Comparison of ENCODE assay signal across 8 mouse cellular contexts in the genomic region with DNA sequence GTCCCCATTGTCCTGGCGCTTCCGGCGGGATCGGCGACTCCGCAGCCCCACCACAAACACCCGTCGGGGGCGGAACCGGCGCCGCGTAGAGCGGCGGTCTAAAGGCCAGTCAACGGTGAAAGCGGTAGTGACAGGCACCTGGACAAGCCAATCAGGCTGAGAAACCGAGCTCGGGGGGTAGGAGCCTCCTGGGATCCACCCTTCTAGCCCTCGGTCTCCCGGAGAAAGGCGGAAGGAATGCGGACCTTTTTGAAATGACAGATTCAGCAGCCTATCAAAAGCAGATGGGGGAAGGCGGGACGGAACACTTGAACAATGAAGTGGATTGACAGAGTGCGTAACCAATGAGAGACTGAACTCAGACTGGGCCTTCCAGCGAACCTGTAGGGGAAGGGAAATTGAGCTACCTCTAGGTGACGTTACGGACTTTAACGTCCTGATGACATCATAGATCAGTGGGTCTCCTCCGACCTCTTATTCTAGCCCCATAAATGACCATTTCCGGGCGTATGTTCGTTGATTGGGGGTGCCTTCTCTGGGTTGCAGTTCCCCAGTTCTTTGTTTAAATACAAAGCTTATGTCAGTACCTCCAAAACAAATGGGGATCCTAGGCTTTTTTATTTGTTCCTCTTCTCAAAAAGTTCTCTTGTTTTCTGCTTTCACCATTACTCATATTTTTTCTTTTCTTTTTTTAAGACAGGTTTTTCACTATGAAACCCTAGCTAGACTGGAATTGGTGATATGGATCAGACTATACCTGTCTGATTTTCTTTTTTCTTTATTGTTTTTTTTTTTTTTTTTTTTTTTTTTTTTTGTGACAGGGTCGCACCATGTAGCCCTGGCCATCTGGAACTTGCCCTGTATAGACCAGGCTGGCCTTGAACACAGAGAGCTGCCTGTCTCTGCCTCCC. TPM values are rescaled to one million over a fixed set of nuclear protein-coding genes. Genes with fewer than 3 reads are reported as not detected.
DNase-seq lines count a peak whose midpoint lies in the region; ATAC-seq and TF ChIP-seq lines count a peak whose summit lies in the region.

A gene (minus strand): TSS at position 276 of the 911 bp plus-strand sequence.

- H3K27ac ChIP-seq in gastrocnemius, adult 2 months: peak within 1 kb of the TSS; percentile 99
- peak within 1 kb of the TSS; percentile 100 for H3K27ac ChIP-seq in hindbrain, postnatal 0 days
- H3K27ac ChIP-seq in left cerebral cortex, adult 2 months: peak within 1 kb of the TSS; percentile 99

- WGBS in hindbrain, postnatal 0 days: 6% methylated on average over 35 of the region's 35 CpGs

- peak; percentile 93 for ATAC-seq in common myeloid progenitor, adult 5-6 weeks (replicated peaks; ENCODE audit: low read depth, poor library complexity, severe bottlenecking)
- peak; percentile 99 for ATAC-seq in hindbrain, postnatal 0 days
- peak; percentile 91 for ATAC-seq in megakaryocyte, adult 5-6 weeks (ENCODE audit: poor library complexity, severe bottlenecking)

- H3K27me3 ChIP-seq in hindbrain, postnatal 0 days (ENCODE audit: insufficient read depth, low read length): no peaks in the 10 kb centered on the region

- H3K4me3 ChIP-seq in gastrocnemius, adult 2 months: peak within 1 kb of the TSS; percentile 99
- peak within 1 kb of the TSS; percentile 87 for H3K4me3 ChIP-seq in hindbrain, postnatal 0 days (ENCODE audit: low read length)
- H3K4me3 ChIP-seq in left cerebral cortex, adult 2 months: peak within 1 kb of the TSS; percentile 96

- peak; percentile 19; the same call in 1 of the 2 replicates for TF ChIP-seq CTCF in gastrocnemius, adult 2 months (IDR thresholded peaks at IDR 0.05)
- peak; percentile 44 for TF ChIP-seq CTCF in hindbrain, postnatal 0 days (IDR thresholded peaks at IDR 0.05; ENCODE audit: low read depth)
- TF ChIP-seq CTCF in left cerebral cortex, adult 2 months (IDR thresholded peaks at IDR 0.05): no peak; the same call in none of the 2 replicates

- H3K4me1 ChIP-seq in hindbrain, postnatal 0 days (ENCODE audit: insufficient read depth, low read length): peaks cover 31% of the 10 kb centered on the region

- peak; percentile 100 for DNase-seq in ZHBTc4 (ENCODE audit: low read depth, low spot score)
- peak; percentile 99 for DNase-seq in gastrocnemius, adult 2 months
- DNase-seq in hindbrain, postnatal 0 days (ENCODE audit: low spot score): peak; percentile 100
- peak; percentile 100 for DNase-seq in left cerebral cortex, adult 2 months (ENCODE audit: extremely low spot score in 1 of 2, low spot score in 2 of 2)
- peak; percentile 100 for DNase-seq in right cerebral cortex, adult 2 months (ENCODE audit: low spot score in 2 of 2)
- peak; percentile 100 for DNase-seq in urinary bladder, postnatal 14 days (ENCODE audit: low spot score)

- H3K9me3 ChIP-seq in hindbrain, postnatal 0 days (ENCODE audit: low read length): no peaks in the 10 kb centered on the region

- peak within 1 kb of the TSS; percentile 83 for H3K4me2 ChIP-seq in hindbrain, postnatal 0 days (ENCODE audit: low read depth, low read length)

- H3K9ac ChIP-seq in hindbrain, postnatal 0 days (replicated peaks; ENCODE audit: low read length): peak within 1 kb of the TSS; percentile 99

- intact Hi-C loops in gastrocnemius, adult 2 months (cut with DNase I): no loop called here
- intact Hi-C loops in left cerebral cortex, adult 2 months (cut with DNase I): loop anchor here (2.0 kb wide), 1 partner anchor 76 kb away; no protein-coding TSS in a partner anchor

- no peaks in the 10 kb centered on the region for H3K36me3 ChIP-seq in hindbrain, postnatal 0 days (ENCODE audit: insufficient read depth, low read length)

RNA-seq across cellular contexts. Expression of the gene that starts here (rescaled TPM):
- total RNA-seq in common myeloid progenitor, adult 5-6 weeks (2017): 42.5 and 65.0 TPM in 2 replicates
- 100 to 1,000 TPM; 134 to 150 TPM for total RNA-seq in gastrocnemius, adult 2 months (2021)
- total RNA-seq in hindbrain, postnatal 0 days (2014; rRNA removed): 123 and 163 TPM in 2 replicates
- 546 and 583 TPM in 2 replicates for polyA plus RNA-seq in hindbrain, postnatal 0 days (2015; fragmentation: Nextera tagmentation; extraction: Ambion mirVana)
- 100 to 1,000 TPM; 345 to 358 TPM for total RNA-seq in left cerebral cortex, adult 2 months (2021)
- 94.0 and 104 TPM in 2 replicates for total RNA-seq in megakaryocyte, adult 5-6 weeks (2015)
- 26.7 and 41.1 TPM in 2 replicates for total RNA-seq in megakaryocyte, adult 5-6 weeks (2017)

Comparison
In these comparisons a context has a peak if more than half of its experiments do, and no peak if none do; other contexts are left out.
1. Peak in every context shown above with its lines: DNase-seq, ATAC-seq, H3K4me3 ChIP-seq and H3K27ac ChIP-seq.